Mouse (Mus musculus): ENCODE measurements at regions not wholly inside any gene's neighbourhood (a gene's known extent, or its start where the extent isn't known, plus 50 kb on each side); places are given as distances from the start of the nearest gene placed in this dataset.

- TF ChIP-seq POLR2A (IDR thresholded peaks at IDR 0.05; ENCODE audit: extremely low read depth, insufficient read depth, low read length) (no peak), CTCF (IDR thresholded peaks at IDR 0.05; ENCODE audit: extremely low read depth, insufficient read depth, low read length) (no peak)
These were observed 238.8 kb upstream of the Zdhhc25 start for GRCm38 (mm10) chr15:88361351-88361750.

Measured in cortical plate, adult 2 months (tissue).